Mouse (Mus musculus) layer of hippocampus, adult 8-10 months (tissue): ENCODE data around the gene Npy. TPM values are rescaled to one million over a fixed set of nuclear protein-coding genes. Genes with fewer than 3 reads are reported as not detected.

Experiments used
- DNase-seq, 2 experiments: peaks; one replicate each; pipeline ENCODE4 v3.0.0; 2022; ENCODE audit warnings: low spot score in 2 of 2
- total RNA-seq, 4 experiments: library from RNA; stranded (reverse); gene quantifications; 2 replicates each; pipeline ENCODE4 v1.2.4; 2022

Gene Npy
- 100 to 1,000 TPM in 1 of 4 experiments, 10 to 100 TPM in 3; 68.4 to 101 (median 84.9) TPM for total RNA-seq

GRCm38 (mm10) chr6:49821961-49822870 lies at the start of gene Npy:
Gene Npy (plus strand): TSS chr6:49822710.
- no peak for DNase-seq

- DNase-seq = no peak
Observed at GRCm38 (mm10) chr6:49775006-49775405, 47.5 kb upstream of the Npy start.

GRCm38 (mm10) chr6:49778109-49778508 lies 44.4 kb upstream of the Npy start:
- DNase-seq = no peak

GRCm38 (mm10) chr6:49778729-49779128 lies 43.8 kb upstream of the Npy start:
- no peak for DNase-seq

GRCm38 (mm10) chr6:49779606-49780005 lies 42.9 kb upstream of the Npy start:
- DNase-seq = no peak

- DNase-seq = no peak
Observed at GRCm38 (mm10) chr6:49780846-49781400, 41.6 kb upstream of the Npy start.

- DNase-seq = no peak
Observed at GRCm38 (mm10) chr6:49781852-49782251, 40.7 kb upstream of the Npy start.

- DNase-seq = no peak
Observed at GRCm38 (mm10) chr6:49782679-49783078, 39.8 kb upstream of the Npy start.

- DNase-seq = no peak
Observed at GRCm38 (mm10) chr6:49792524-49792923, 30.0 kb upstream of the Npy start.

GRCm38 (mm10) chr6:49804105-49804504 lies 18.4 kb upstream of the Npy start:
- no peak for DNase-seq

- DNase-seq = no peak
Observed at GRCm38 (mm10) chr6:49808076-49808475, 14.4 kb upstream of the Npy start.

- DNase-seq = peak in 1 of 2 experiments; percentile 13
Observed at GRCm38 (mm10) chr6:49817183-49817582, 5.3 kb upstream of the Npy start.

- no peak for DNase-seq
Observed at GRCm38 (mm10) chr6:49817625-49818024, 4.9 kb upstream of the Npy start.

- DNase-seq = no peak
Observed at GRCm38 (mm10) chr6:49822871-49823230, 341 bp downstream of the Npy start.

GRCm38 (mm10) chr6:49823371-49823770 lies 861 bp downstream of the Npy start:
- no peak for DNase-seq

- no peak for DNase-seq
Observed at GRCm38 (mm10) chr6:49823821-49824220, 1.3 kb downstream of the Npy start.

GRCm38 (mm10) chr6:49831579-49831978 lies 9.1 kb downstream of the Npy start:
- no peak for DNase-seq

- no peak for DNase-seq
Observed at GRCm38 (mm10) chr6:49856830-49857229, 34.3 kb downstream of the Npy start.

- no peak for DNase-seq
Observed at GRCm38 (mm10) chr6:49867571-49867970, 45.1 kb downstream of the Npy start.

- no peak for DNase-seq
Observed at GRCm38 (mm10) chr6:49871071-49871470, 48.6 kb downstream of the Npy start.

GRCm38 (mm10) chr6:49873556-49873955 lies 51.0 kb downstream of the Npy start:
- DNase-seq = no peak

GRCm38 (mm10) chr6:49875160-49875559 lies 52.6 kb downstream of the Npy start:
- DNase-seq = no peak

GRCm38 (mm10) chr6:49875791-49876190 lies 53.3 kb downstream of the Npy start:
- peak in 1 of 2 experiments; percentile 12 for DNase-seq
